Mouse (Mus musculus): ENCODE measurements around the gene Slc15a5.
A peak's percentile ranks its signal among the peaks of the same experiment; 100 is the strongest.

Slc15a5 gene

DNA sequence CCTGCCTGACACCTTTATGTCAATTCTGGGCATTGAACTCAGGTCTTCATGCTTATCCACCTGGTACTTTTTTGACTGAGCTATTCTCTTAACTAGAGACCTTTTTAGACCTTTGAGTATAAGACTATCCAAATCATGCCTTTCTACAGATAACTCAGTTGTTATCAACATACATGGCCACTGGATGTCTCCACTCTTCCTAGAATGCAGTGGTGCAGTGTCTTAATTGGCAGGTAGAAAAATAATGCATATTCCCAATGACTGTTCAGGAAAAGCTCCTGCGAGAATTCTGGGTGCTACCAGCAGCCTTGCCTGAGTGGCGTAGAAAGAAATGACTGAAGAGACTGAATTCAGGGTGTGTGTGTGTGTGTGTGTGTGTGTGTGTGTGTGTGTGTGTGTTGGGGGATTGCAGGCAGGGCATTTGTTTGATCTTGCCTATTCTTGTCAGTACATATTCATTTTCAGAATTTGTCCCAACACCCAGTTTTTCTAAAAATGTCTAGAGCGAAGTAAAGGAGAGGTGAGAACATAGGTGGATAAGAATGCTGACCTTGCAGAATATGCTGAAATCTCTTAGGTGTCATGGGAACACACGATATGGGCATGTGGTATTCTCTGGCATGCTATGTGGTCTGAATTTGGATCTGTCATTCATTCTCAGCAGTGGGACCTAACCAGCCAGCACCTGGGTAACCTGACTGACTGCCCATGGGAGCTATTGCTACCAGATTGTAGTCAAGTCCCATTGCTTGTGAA, 119.5 kb downstream of the Slc15a5 start:
- DNase-seq (ENCODE audit: low spot score), result no peak

DNA sequence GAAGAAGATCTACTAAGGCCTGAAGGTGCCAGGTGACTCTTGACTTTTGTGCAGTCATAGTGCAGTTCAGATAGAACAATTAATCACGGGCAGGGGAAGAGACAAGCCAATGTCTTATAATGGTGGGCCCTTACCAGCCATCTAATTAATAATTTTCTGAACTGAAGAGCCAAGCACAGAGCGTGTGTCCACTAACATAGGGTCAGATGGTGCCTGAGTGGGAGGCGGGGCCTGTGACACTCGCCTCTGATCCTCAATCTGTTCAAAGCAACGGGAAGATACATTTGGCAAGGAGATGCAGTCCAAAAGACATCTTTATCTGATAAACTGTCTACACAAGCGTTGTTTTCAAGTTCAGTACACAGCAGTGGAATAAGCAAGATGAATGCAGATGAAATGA, 122.1 kb downstream of the Slc15a5 start:
- no peak for DNase-seq (ENCODE audit: low spot score)

DNA sequence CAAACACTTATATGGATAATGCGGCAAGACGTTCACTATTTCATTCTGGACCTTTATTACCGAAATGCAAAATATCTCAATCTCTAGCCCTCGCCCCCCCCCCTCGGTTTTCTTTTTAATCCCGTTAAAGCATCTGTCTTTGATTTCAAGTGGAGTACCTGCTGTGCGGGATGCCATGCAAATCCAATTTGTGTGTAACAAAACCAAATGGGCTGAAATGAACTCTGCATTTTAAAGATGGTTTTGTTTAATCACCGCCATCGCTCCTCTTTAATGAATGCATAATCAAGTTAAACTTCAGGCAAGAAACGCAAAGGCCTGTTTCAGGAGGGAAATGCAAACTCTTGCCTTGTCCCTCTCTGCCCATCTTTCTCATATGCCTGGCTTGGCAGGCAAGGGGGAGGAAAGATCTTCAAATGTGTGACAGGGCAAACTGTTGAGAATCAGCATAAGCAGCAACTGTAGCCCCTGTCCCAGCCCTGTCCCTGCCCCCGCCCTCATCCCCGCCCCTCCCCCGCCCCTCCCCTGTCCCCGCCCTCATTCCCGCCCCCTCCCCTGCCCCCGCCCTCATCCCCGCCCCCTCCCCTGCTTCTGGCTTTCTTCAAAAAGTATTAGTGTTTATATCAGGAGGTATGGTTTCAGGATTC, 122.8 kb downstream of the Slc15a5 start:
- no peak for DNase-seq (ENCODE audit: low spot score)

DNA sequence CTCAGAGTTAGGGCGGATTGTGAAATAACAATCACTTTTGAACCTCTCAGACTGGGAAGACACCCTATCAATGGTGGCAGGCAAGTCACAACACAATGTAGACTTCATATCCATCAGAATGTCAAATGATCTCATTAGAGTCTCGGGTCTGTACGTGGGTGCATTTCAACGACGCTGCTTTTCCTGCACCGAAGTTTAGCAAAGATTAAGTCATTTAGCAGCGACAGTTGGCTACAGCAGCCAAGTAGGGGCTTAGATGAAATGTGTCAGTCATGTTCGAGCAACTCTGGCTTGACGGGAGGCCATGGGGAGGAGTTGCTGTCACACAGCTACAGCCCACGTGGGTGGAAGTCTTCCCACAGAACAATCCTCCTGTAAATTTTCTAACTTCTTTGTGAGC, 133.2 kb downstream of the Slc15a5 start:
- no peak for DNase-seq (ENCODE audit: low spot score)

DNA sequence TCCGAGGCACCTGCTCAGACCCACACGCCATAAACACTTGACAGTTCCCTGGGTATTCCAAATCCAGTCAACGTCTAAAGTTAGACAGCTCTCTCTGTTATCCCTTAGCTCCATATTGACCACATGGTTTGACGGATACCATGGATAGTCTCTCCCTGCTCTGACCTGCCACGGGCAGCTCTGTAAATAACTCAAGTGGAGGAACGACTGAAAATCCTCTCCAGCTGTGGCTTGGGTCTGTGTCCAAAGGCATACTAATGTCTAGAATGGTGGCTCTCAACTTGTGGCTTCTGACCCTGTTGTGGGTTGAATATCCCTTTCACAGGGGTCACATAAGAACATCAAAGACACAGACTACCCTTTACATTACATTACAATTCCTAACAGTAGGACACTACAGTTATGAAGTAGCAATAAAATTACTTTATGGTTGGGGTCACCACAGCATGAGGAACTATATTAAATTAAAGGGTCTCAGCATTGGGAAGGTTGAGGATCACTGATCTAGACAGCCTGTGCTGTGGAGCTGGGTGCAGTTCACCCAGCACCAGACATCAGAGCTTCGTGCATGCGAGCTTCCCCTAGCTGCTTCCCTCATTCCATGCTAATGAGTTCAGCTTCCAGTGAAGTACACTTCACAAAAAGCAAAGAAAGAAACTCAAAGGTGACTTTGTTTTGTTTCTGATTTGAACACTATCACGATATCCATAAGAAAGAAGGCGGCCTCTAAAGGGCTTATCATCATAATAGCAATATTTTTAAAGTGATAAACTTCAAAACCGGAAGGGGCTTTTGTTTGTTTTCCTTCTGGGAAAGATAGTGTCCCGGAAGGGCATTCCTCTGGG, 139.1 kb downstream of the Slc15a5 start:
- DNase-seq (ENCODE audit: low spot score), result no peak

DNA sequence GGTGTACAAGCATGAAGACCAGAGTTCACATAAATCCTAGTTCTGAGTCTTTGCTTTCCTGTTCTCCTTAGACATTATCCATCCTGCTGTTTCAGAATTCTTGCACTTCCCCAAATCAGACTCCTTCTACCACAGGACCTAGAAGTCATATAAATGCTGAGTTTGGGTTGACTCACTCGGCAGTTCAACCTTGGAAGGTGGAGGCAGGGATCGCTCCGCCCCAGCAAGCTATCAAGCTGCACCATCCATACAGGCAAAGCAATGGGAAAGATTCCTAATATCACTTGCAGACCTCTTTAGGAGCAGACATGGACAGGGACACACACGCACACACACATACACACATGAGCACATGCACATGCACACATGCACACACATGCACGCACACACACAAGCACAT, 142.2 kb downstream of the Slc15a5 start:
- DNase-seq (ENCODE audit: low spot score), result no peak

GRCm38 (mm10) chr6:137936268-137936667, 143.4 kb downstream of the Slc15a5 start:
- DNase-seq (ENCODE audit: low spot score), result no peak

- no peak for DNase-seq (ENCODE audit: low spot score)
Measured at GRCm38 (mm10) chr6:137935857-137936256, 143.9 kb downstream of the Slc15a5 start.

- peak; percentile 54 for DNase-seq (ENCODE audit: low spot score)
Measured at GRCm38 (mm10) chr6:137935341-137935740, 144.4 kb downstream of the Slc15a5 start.

GRCm38 (mm10) chr6:137934545-137935298, 145.0 kb downstream of the Slc15a5 start:
- DNase-seq (ENCODE audit: low spot score), result no peak

Data from testis, postnatal 10 days (tissue).